Mouse (Mus musculus) liver, embryonic 14.5 days (tissue): Measurements from ENCODE around the gene Hpca. TPM values are rescaled to one million over a fixed set of nuclear protein-coding genes. Genes with fewer than 3 reads are reported as not detected.

ENCODE experiments used
- ATAC-seq: fragments of 200-750 bp; cut with Nextera tagmentation; 2 replicates; pipeline ENCODE4 v1.8.0; 2017; ENCODE audit warnings: moderate number of reproducible peaks, mild to moderate bottlenecking, moderate library complexity; ENCODE audit not compliant: insufficient read depth
- DNase-seq, 3 experiments: peaks; one replicate each; pipeline ENCODE4 v3.0.0-alpha.2; 2012 to 2013; ENCODE audit warnings: low read depth in 3 of 3, low spot score in 3 of 3
- H3K27ac ChIP-seq: fragments of 300-500 bp; sonication (generic); 2 replicates; pipeline ENCODE4 v1.5.1; 2014; ENCODE audit warnings: moderate library complexity, mild to moderate bottlenecking, control low read depth, inconsistent platforms
- H3K27me3 ChIP-seq: fragments of 300-500 bp; sonication (generic); 2 replicates; pipeline ENCODE4 v1.6.1; 2014; ENCODE audit warnings: mild to moderate bottlenecking, low read length, moderate library complexity; ENCODE audit not compliant: control insufficient read depth, insufficient read depth
- H3K36me3 ChIP-seq: fragments of 300-500 bp; sonication (generic); replicated peaks from 2 replicates; pipeline ENCODE4 v1.6.1; 2014; ENCODE audit warnings: low read depth; ENCODE audit not compliant: control insufficient read depth, insufficient read depth
- H3K4me1 ChIP-seq, 2 experiments: fragments of 200-500 bp in 1 of 2; fragments of 300-500 bp in 1 of 2; sonication (generic) in 1 of 2; replicated peaks; 2 replicates each; pipeline ENCODE4 v1.6.1; 2012 to 2014; ENCODE audit warnings: antibody characterized with exemption in 1 of 2, inconsistent platforms in 1 of 2, low read length in 1 of 2; ENCODE audit not compliant: control insufficient read depth in 2 of 2, insufficient read depth in 2 of 2
- H3K4me2 ChIP-seq: fragments of 300-500 bp; sonication (generic); 2 replicates; pipeline ENCODE4 v1.6.1; 2014; ENCODE audit warnings: low read depth, mild to moderate bottlenecking, control low read depth, moderate library complexity
- H3K4me3 ChIP-seq, 2 experiments: fragments of 200-500 bp in 1 of 2; fragments of 300-500 bp in 1 of 2; sonication (generic) in 1 of 2; 2 replicates each; pipeline ENCODE4 v1.5.1; 2012 to 2014; ENCODE audit warnings: low read depth in 2 of 2, low read length in 2 of 2, mild to moderate bottlenecking in 2 of 2, control low read depth in 1 of 2, inconsistent platforms in 1 of 2, moderate library complexity in 1 of 2; ENCODE audit not compliant: insufficient read depth in 1 of 2
- H3K9ac ChIP-seq: fragments of 300-500 bp; sonication (generic); replicated peaks from 2 replicates; pipeline ENCODE4 v1.6.1; 2014; ENCODE audit warnings: mild to moderate bottlenecking, control low read depth, moderate library complexity
- H3K9me3 ChIP-seq: fragments of 300-500 bp; sonication (generic); 2 replicates; pipeline ENCODE4 v1.6.1; 2016; ENCODE audit warnings: low read length, mixed read lengths; ENCODE audit not compliant: control insufficient read depth
- CTCF ChIP-seq: IDR thresholded peaks from 2 replicates; pipeline ENCODE4 v1.5.1; 2016; ENCODE audit warnings: antibody characterized with exemption, low read depth, control low read depth
- EP300 ChIP-seq: IDR thresholded peaks from 2 replicates; pipeline ENCODE4 v1.6.1; 2016; ENCODE audit warnings: antibody characterized with exemption, low read depth
- WGBS: fragments of 180-500 bp; shearing (Covaris S2); extraction: QIAGEN DNeasy Blood & Tissue Kit; methylation state at CpG from one replicate; pipeline ENCODE4 v1.1.7; 2014; ENCODE audit not compliant: insufficient replicate concordance; 5-methylcytosine and 5-hydroxymethylcytosine counted together
- polyA plus RNA-seq, 2 experiments: library from polyadenylated mRNA; depleted of rRNA in 1 of 2; stranded (reverse) in 1 of 2; unstranded in 1 of 2; fragments of >200 nt; fragmentation: Nextera tagmentation in 1 of 2; extraction: Ambion mirVana in 1 of 2; gene quantifications; 2 replicates each; pipeline versions ENCODE4 v1.2.1 to v1.2.3; 2012 to 2014

Gene Hpca
- polyA plus RNA-seq, 2 experiments: 0.23 to 2.0 TPM

DNA sequence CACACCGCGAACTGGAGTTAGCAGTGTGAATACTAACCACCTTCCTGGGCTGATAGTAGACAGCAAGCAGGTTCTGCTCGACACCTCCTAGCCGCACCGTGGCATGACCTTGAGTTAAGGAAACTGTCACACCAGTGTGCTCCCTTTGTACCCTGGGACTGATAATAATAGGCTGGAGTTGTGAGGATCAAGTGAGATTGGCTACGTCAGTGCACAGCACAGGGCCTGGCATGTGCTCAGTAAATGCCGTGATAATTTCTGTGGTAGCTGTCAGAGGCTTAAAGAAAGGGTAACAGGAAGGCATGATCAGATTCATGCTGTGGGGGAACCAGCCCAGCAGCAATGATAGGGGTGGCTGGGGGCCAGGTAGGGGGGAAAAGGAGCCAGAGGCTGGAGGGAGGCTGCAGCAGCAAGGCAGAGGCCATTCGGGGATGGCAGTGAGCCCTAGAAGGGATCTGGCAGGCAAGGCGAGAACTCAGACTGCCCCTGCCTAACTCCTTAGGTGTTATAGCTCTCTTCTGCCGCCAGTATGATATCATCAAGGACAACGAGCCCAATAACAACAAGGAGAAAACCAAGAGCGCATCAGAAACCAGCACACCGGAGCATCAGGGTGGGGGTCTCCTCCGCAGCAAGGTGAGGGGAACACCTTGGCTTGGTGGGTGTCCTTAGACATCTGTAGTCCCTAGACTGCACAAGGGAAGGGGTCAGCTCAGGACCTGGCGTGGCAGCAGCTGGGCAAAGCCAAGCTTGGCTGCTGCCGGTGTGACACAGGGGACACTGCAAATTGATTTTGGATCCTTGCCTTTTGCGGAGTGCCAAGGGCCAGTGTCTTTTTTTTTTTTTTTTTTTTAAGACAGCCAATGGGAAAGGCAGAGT, 20.0 kb upstream of the Hpca start:
- TF ChIP-seq CTCF: no peak
- 0 out of 2 replicates have a peak, but pooled peaks have one; percentile 20 for TF ChIP-seq EP300
- no peak for DNase-seq
- peak overlapping the region; percentile 72 for H3K27ac ChIP-seq
- WGBS: 52% methylated on average over 17 of the region's 17 CpGs
- no peaks in the 10 kb centered on the region for H3K9me3 ChIP-seq
- H3K4me2 ChIP-seq: peak overlapping the region; percentile 48; the same call in 1 of the 2 replicates
- H3K27me3 ChIP-seq: peaks cover 16% of the 10 kb centered on the region
- H3K36me3 ChIP-seq: no peaks in the 10 kb centered on the region
- no peak overlapping the region for H3K9ac ChIP-seq
- H3K4me3 ChIP-seq: no peak overlapping the region
- peaks cover 33 to 42% of the 10 kb centered on the region in 2 experiments for H3K4me1 ChIP-seq
- peak; percentile 20 for ATAC-seq

DNA sequence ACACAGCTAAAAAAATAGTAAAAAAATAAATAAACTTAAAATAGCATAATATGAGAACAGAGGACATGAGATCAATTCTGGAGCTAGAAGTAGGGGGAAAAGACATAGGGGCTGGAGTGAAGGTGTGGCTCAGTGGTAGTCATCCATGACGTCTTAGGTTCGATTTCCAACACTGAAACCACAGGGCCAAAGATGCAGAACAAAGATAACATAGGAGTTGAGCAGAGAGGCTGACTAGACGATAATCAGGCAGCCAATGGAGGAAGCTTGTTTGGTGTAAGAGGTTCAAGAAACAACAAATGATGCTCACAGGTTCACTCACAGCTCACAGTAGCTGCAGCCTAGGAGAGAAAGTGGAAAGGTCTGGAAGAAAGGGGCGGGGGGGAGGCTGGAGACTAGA, 19.0 kb upstream of the Hpca start:
- peak; percentile 58; the same call in 1 of the 2 replicates for ATAC-seq

DNA sequence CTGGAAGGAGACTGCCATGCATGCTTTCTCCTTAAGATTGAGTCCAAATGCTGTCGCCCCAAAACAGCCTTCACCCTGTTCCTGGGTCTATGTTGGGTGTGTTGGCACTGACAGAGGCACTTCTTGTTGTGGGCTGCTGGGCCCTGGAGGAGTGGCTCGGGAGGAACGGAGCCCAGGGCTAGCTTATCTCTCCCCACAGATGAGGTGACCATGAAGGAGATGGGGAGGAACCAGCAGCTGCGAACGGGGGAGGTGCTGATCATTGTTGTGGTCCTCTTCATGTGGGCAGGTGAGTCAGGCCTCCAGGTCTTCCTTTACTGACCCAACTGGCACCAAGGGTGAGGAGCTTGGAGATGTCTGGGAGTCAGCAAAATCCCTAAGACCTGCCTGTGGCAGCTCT, 17.8 kb upstream of the Hpca start:
- H3K4me3 ChIP-seq: peak overlapping the region; percentile 4 to 11; a peak in 2 of 4 replicates

More for the DNA sequence above, 19.0 kb upstream of the Hpca start:
- Histone ChIP-seq H3K4me1 (peaks cover 33 to 42% of the 10 kb centered on the region in 2 experiments), H3K27ac (peak overlapping the region; percentile 72), H3K9ac (peak overlapping the region; percentile 34), H3K4me2 (peak overlapping the region; percentile 48), H3K27me3 (peaks cover 26% of the 10 kb centered on the region), H3K4me3 (no peak overlapping the region), H3K36me3 (no peaks in the 10 kb centered on the region), H3K9me3 (no peaks in the 10 kb centered on the region)
- no peak for TF ChIP-seq CTCF
- no peak for TF ChIP-seq EP300
- WGBS: 28% methylated on average over 4 of the region's 4 CpGs
- DNase-seq: peak; percentile 50 to 64 (median 57)

DNA sequence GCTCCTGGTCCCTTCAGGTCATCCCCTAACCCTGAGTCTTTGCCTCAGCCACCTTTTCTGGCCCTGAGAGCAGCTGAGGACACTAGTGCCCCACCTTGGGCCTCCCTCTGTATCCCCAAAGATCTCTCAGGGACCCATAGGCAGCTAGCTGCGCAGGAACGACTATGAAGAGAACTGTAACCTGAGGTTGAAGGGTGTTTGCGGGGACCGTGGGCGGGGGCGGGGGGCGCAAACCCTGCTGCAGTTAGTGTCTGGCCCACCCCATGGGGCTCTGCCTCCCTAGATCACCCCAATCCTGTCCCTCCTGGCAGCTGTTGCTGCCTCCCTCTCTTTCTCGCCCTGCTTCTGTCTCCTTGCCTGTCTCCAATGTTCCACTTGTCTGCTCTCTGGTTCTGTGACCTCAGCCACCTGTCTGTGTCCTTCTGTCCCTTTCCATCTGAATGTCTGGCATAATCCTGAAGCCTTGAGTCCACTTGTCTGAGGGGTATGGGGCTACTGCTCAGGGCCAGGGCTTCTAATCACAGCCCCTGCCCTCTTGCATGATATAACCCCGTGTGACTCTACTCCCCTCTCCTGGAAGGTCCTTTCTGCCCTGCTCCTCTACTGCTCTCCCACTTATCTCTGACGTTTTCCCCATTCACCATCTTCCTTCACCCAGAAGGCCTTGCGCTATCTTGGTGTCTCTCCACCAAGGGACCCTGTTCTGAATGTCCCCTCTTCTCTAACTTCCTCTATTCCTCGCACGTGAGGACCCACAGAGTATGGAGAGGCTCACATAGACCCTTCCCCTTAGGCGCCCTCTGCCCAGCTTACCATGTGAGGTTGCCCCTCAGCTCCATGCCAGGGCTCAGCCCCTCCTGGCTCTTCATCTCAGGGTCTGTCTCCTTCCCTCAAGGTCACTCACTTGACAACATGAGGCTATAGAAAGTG, 15.8 kb upstream of the Hpca start:
- Histone ChIP-seq H3K27ac (no peak overlapping the region), H3K4me3 (peak overlapping the region; percentile 3 to 56; a peak in 3 of 4 replicates), H3K36me3 (no peaks in the 10 kb centered on the region), H3K27me3 (peaks cover 34% of the 10 kb centered on the region), H3K9me3 (no peaks in the 10 kb centered on the region), H3K9ac (no peak overlapping the region), H3K4me2 (peak overlapping the region; percentile 68), H3K4me1 (peaks cover 33 to 42% of the 10 kb centered on the region in 2 experiments)
- 38% methylated on average over 13 of the region's 14 CpGs for WGBS
- ATAC-seq: no peak
- TF ChIP-seq CTCF: no peak
- TF ChIP-seq EP300: no peak
- DNase-seq: no peak

More for the DNA sequence above, 17.8 kb upstream of the Hpca start:
- DNase-seq (peak; percentile 75 to 76 (median 75)), ATAC-seq (peak; percentile 89)
- peak; percentile 76 for TF ChIP-seq EP300
- no peak for TF ChIP-seq CTCF
- Histone ChIP-seq H3K4me1 (peaks cover 33 to 42% of the 10 kb centered on the region in 2 experiments), H3K9me3 (no peaks in the 10 kb centered on the region), H3K27ac (peak overlapping the region; percentile 72), H3K27me3 (peaks cover 34% of the 10 kb centered on the region), H3K4me2 (peak overlapping the region; percentile 48), H3K36me3 (no peaks in the 10 kb centered on the region), H3K9ac (peak overlapping the region; percentile 49)
- 10% methylated on average over 5 of the region's 5 CpGs for WGBS
